Mouse (Mus musculus): Measurements from ENCODE around the gene Cnnm3.

- no peak for TF ChIP-seq CTCF (IDR thresholded peaks at IDR 0.05; ENCODE audit: low read depth, low read length)
- TF ChIP-seq POLR2A (IDR thresholded peaks at IDR 0.05; ENCODE audit: extremely low read depth, insufficient read depth, low read length), result no peak
These were observed 18.4 kb upstream of the Cnnm3 start for GRCm38 (mm10) chr1:36493299-36493698.

All from liver, adult 2 months (tissue).